In genomic region chr9:70140871-70141796, GRCm38 (mm10) we compare ENCODE assay signal across 8 mouse cellular contexts. TPM values are rescaled to one million over a fixed set of nuclear protein-coding genes. Genes with fewer than 3 reads are reported as not detected.
DNase-seq lines count a peak whose midpoint lies in the region; ATAC-seq and TF ChIP-seq lines count a peak whose summit lies in the region.

No protein-coding gene starts in this region.

- peaks cover 9% of the 10 kb centered on the region; the same call in 1 of the 2 replicates for H3K27me3 ChIP-seq in heart, embryonic 14.5 days (ENCODE audit: control insufficient read depth, insufficient read depth, low read length)
- H3K27me3 ChIP-seq in neural tube, embryonic 11.5 days (ENCODE audit: control insufficient read depth, insufficient read depth, low read length), result no peaks in the 10 kb centered on the region

- ATAC-seq in heart, embryonic 14.5 days (ENCODE audit: insufficient number of reproducible peaks, insufficient read depth, low FRiP score, low read depth), result peak; percentile 68
- peak; percentile 58 for ATAC-seq in neural tube, embryonic 11.5 days (ENCODE audit: insufficient read depth, low FRiP score, low TSS enrichment)

- peak; percentile 48 to 58 for DNase-seq in B cell, adult 2 months
- DNase-seq in fibroblast of lung, adult 2 months (ENCODE audit: low read depth), result peak; percentile 18
- DNase-seq in kidney, postnatal 10 days, result peak; percentile 87
- peak; percentile 38 for DNase-seq in liver
- peak; percentile 72 for DNase-seq in neural tube, embryonic 11.5 days (ENCODE audit: low spot score)
- peak; percentile 7 to 11 for DNase-seq in thymus, adult 18-20 months

- no peak for TF ChIP-seq POLR2A in bone marrow macrophage, adult 2 months (IDR thresholded peaks at IDR 0.05; ENCODE audit: borderline replicate concordance, low read depth, low read length)

- no peaks in the 10 kb centered on the region for H3K9me3 ChIP-seq in heart, embryonic 14.5 days (ENCODE audit: control insufficient read depth, low read length)
- no peaks in the 10 kb centered on the region for H3K9me3 ChIP-seq in neural tube, embryonic 11.5 days (ENCODE audit: control insufficient read depth, low read length)

- H3K4me1 ChIP-seq in bone marrow macrophage, adult 2 months (ENCODE audit: control insufficient read depth, insufficient read depth, low read length), result no peaks in the 10 kb centered on the region
- peaks cover 8 to 24% of the 10 kb centered on the region in 2 experiments for H3K4me1 ChIP-seq in heart, embryonic 14.5 days (ENCODE audit: control insufficient read depth in 2 of 2, insufficient read depth in 2 of 2, low read length in 2 of 2)
- 0 out of 2 replicates have a peak, but pooled peaks cover 4% of the 10 kb centered on the region for H3K4me1 ChIP-seq in neural tube, embryonic 11.5 days (ENCODE audit: control insufficient read depth, insufficient read depth, low read length)

- H3K36me3 ChIP-seq in heart, embryonic 14.5 days (ENCODE audit: control insufficient read depth, insufficient read depth, low read length), result no peaks in the 10 kb centered on the region
- no peaks in the 10 kb centered on the region for H3K36me3 ChIP-seq in neural tube, embryonic 11.5 days (ENCODE audit: control insufficient read depth, insufficient read depth, low read length)

- no peak overlapping the region for H3K27ac ChIP-seq in bone marrow macrophage, adult 2 months (ENCODE audit: insufficient read depth, low read depth, low read length)
- peak overlapping the region; percentile 20 to 58; a peak in 3 of 4 replicates for H3K27ac ChIP-seq in heart, embryonic 14.5 days (replicated peaks in 1 of 2; ENCODE audit: control insufficient read depth in 1 of 2, insufficient read depth in 1 of 2, low read depth in 2 of 2, low read length in 2 of 2)
- no peak overlapping the region for H3K27ac ChIP-seq in neural tube, embryonic 11.5 days (ENCODE audit: low read depth, low read length)

- under 1% methylated on average over 87 of the region's 87 CpGs for WGBS in heart, embryonic 14.5 days
- WGBS in neural tube, embryonic 11.5 days, result under 1% methylated on average over 76 of the region's 87 CpGs

- peak overlapping the region; percentile 68 for H3K9ac ChIP-seq in heart, embryonic 14.5 days (ENCODE audit: low read length)
- H3K9ac ChIP-seq in neural tube, embryonic 11.5 days (ENCODE audit: low read length), result peak overlapping the region; percentile 27

- peak overlapping the region; percentile 31 for H3K4me3 ChIP-seq in bone marrow macrophage, adult 2 months (ENCODE audit: insufficient read depth, low read length)
- H3K4me3 ChIP-seq in heart, embryonic 14.5 days (ENCODE audit: control insufficient read depth in 1 of 2, insufficient read depth in 1 of 2, low read depth in 1 of 2, low read length in 2 of 2), result peak overlapping the region; percentile 64 to 76
- peak overlapping the region; percentile 58 for H3K4me3 ChIP-seq in neural tube, embryonic 11.5 days (ENCODE audit: low read depth, low read length)

- peak overlapping the region; percentile 73 for H3K4me2 ChIP-seq in heart, embryonic 14.5 days (ENCODE audit: low read length)
- peak overlapping the region; percentile 98 for H3K4me2 ChIP-seq in neural tube, embryonic 11.5 days (ENCODE audit: low read depth)

- TF ChIP-seq CTCF in bone marrow macrophage, adult 2 months (IDR thresholded peaks at IDR 0.05; ENCODE audit: low read depth, low read length), result no peak

RNA-seq across cellular contexts. Expression of gene Fam81a, which starts 1.2 kb away (rescaled TPM):
- polyA plus RNA-seq in bone marrow macrophage, adult 2 months (2012; ENCODE audit: insufficient read depth, insufficient read length, missing spikeins), result 0.21 TPM in 1 of 2 replicates, not detected in the other
- polyA plus RNA-seq in heart, embryonic 14.5 days (2014; fragmentation: Nextera tagmentation; extraction: Ambion mirVana), result 46.6 and 51.9 TPM in 2 replicates
- 2.3 and 2.4 TPM in 2 replicates for polyA plus RNA-seq in neural tube, embryonic 11.5 days (2014; fragmentation: Nextera tagmentation; extraction: Ambion mirVana)

Comparison
In these comparisons a context has a peak if more than half of its experiments do, and no peak if none do; other contexts are left out.
1. DNase-seq: peak in every context shown above with its lines; median percentile 87 in kidney, postnatal 10 days; 72 in neural tube, embryonic 11.5 days; 53 in B cell, adult 2 months; 38 in liver; 18 in fibroblast of lung, adult 2 months; 9 in thymus, adult 18-20 months.
2. H3K27ac ChIP-seq: peak in heart, embryonic 14.5 days (2 of 2); none in bone marrow macrophage, adult 2 months (single experiment) and neural tube, embryonic 11.5 days (single experiment).
3. RNA of gene Fam81a, which starts 1.2 kb away (polyA plus RNA-seq): 46.6 to 51.9 TPM in heart, embryonic 14.5 days; 2.3 to 2.4 TPM in neural tube, embryonic 11.5 days and 0.21 TPM in bone marrow macrophage, adult 2 months; every median in the first group is over 10 times any median in the second.
4. Peak in every context shown above with its lines, with median percentiles within 50 percentile points of each other: H3K4me3 ChIP-seq.